Mouse (Mus musculus) CH12.LX (cell line): ENCODE measurements around the gene Scn4b.

Source experiments
- CTCF ChIP-seq, 2 experiments: IDR thresholded peaks in 1 of 2; conservative IDR thresholded peaks in 1 of 2; 2 replicates each; pipeline ENCODE4 v1.5.1; 2011 to 2012; ENCODE audit warnings: low read depth in 2 of 2, low read length in 2 of 2, improper control_type of control experiment in 1 of 2, inconsistent platforms in 1 of 2, mild to moderate bottlenecking in 1 of 2, moderate library complexity in 1 of 2
- E2F4 ChIP-seq: IDR thresholded peaks from 2 replicates; pipeline ENCODE4 v1.6.1; 2011; ENCODE audit warnings: low read depth, low read length, improper control_type of control experiment; ENCODE audit not compliant: insufficient replicate concordance
- EP300 ChIP-seq: IDR thresholded peaks from 2 replicates; pipeline ENCODE4 v1.6.1; 2011; ENCODE audit warnings: low read length, improper control_type of control experiment
- JUND ChIP-seq: conservative IDR thresholded peaks from 2 replicates; pipeline ENCODE4 v1.6.1; 2011; ENCODE audit warnings: low read depth, low read length, improper control_type of control experiment
- MAX ChIP-seq: IDR thresholded peaks from 2 replicates; pipeline ENCODE4 v1.6.1; 2011; ENCODE audit warnings: low read length, improper control_type of control experiment
- POLR2A ChIP-seq: IDR thresholded peaks from 2 replicates; pipeline ENCODE4 v1.6.1; 2011; ENCODE audit warnings: low read depth, mild to moderate bottlenecking, improper control_type of control experiment, low read length
- POLR2AphosphoS2 ChIP-seq: IDR thresholded peaks from 2 replicates; pipeline ENCODE4 v1.6.1; 2011; ENCODE audit warnings: low read depth, low read length, improper control_type of control experiment
- ZNF384 ChIP-seq: IDR thresholded peaks from 2 replicates; pipeline ENCODE4 v1.6.1; 2012; ENCODE audit warnings: low read depth, low read length, improper control_type of control experiment, inconsistent platforms

DNA sequence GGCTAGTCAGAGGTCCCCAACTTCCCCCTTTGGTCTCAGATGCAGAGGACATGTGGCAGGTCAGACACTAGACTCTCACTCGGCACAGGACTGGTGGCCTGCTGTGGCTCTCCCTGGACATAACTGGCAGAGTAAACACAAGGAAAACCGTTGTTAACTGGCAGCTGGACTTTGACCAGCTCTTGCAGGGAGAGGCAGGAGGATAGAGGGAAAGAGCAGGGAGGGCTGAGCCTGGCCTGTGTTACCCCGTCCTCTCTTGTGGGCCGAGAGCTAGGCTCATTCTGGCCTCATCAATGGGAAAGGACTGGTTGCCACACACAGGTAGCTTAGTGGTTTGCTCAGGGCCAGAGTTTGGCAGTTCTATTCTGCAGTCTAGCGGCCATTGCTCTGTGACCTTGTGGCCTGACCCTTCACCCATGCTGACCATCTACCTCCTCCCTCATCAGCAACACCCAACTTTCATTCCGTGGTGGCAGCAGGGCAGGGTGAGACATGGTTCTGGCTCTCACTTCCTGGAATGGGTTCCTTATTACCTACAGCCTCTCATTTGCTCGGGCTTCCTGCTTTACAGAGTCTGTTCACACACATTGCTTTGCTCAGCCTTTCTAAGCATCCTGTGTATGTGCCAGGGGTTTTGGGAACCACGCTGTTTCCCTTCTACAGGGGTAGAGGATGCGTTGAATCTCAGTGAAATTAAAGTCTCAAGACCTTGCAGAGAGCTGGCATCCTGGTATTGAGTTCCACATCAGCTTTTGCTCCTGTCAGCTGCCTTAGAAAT lies 64.0 kb downstream of the Scn4b start:
- TF ChIP-seq ZNF384 (no peak), POLR2AphosphoS2 (no peak), CTCF (conservative IDR thresholded peaks at IDR 0.05 in 1 of 2, IDR thresholded peaks at IDR 0.05 in 1 of 2; ENCODE audit: low read depth in 2 of 2, low read length in 2 of 2) (no peak), MAX (no peak), JUND (no peak), E2F4 (no peak), EP300 (no peak), POLR2A (no peak)
